Mouse (Mus musculus): Measurements from ENCODE around the gene Gif.

DNA sequence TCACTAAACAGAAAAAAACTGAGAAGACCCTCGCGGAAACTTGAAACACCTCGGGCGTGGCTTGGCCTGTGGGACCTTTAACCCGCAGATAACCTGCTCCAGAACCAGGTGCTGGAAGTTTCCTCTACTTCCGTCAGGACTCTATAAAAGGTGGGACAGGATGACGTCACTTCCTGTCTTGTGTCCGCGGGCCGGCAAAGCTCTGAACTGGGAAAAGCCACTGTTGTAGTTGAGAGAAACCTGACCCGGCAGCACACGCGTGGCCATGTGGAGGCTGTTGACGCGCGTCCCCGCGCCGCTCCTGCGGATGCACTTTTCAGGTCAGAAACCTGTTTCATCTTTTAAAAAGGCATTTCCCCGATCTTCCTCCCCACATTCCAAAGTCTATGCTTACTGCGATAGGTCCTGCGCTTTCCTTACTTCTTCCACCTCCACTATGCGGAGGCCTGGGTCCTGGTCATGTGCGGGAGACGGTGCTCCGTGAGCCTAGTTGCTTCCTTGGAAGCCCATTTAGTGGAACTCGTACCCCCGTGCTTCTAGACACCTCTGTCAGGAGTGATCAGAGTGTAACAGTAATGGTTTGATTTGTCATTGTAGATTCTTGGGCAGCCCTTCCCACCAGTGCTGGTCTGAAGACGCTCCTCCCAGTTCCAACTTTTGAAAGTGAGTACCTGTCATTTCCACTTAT is 23.0 kb downstream of the Gif start, which contains the start of gene Mrpl16:
- TF ChIP-seq TAL1 (IDR thresholded peaks at IDR 0.05; ENCODE audit: low read length) (no peak), GATA1 (IDR thresholded peaks at IDR 0.05; ENCODE audit: low read length) (no peak)
